Comparison of ENCODE assay signal across 27 mouse cellular contexts in the genomic region with DNA sequence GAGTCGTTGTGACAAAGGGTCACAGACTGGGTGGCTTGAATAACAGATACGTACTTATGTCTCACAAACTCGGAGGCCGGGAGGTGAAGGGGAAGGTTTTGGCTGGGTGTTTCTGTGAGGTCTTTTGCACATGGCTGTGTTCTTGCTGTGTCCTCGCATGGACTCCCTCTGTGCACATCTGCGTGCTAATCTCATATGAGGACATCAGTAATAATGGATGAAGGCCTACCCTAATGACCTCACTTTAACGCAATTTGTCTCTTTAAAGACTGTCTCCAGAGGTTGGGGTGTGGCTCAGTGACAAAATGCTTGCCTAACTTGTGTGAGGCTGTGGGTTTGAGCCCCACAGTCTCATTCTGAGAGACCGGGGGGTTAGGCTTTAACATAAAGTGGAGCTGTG. TPM values are rescaled to one million over a fixed set of nuclear protein-coding genes. Genes with fewer than 3 reads are reported as not detected.
DNase-seq lines count a peak whose midpoint lies in the region; ATAC-seq and TF ChIP-seq lines count a peak whose summit lies in the region.
"Had no signal": no experiment of that assay in that cellular context is flagged by ENCODE, and none has a peak within 500 bp of the region (broad histone marks: within the 10 kb centered on the region; RNA-seq: fewer than 3 reads in every experiment).

No protein-coding gene starts in this region.

- intact Hi-C loops in gastrocnemius, adult 2 months (cut with DNase I): no loop called here

- H3K9ac ChIP-seq in midbrain, embryonic 11.5 days (ENCODE audit: low read length): no peak overlapping the region
- no peak overlapping the region for H3K9ac ChIP-seq in midbrain, embryonic 14.5 days (replicated peaks; ENCODE audit: low read length)
- H3K9ac ChIP-seq: embryonic facial prominence, embryonic 12.5 days; embryonic facial prominence, embryonic 15.5 days; forebrain, postnatal 0 days; heart, embryonic 13.5 days; hindbrain, embryonic 14.5 days had no signal

- H3K9me3 ChIP-seq in midbrain, embryonic 11.5 days (ENCODE audit: control insufficient read depth, low read length): no peaks in the 10 kb centered on the region
- H3K9me3 ChIP-seq in midbrain, embryonic 14.5 days (ENCODE audit: control insufficient read depth, low read length): no peaks in the 10 kb centered on the region
- H3K9me3 ChIP-seq: embryonic facial prominence, embryonic 12.5 days; embryonic facial prominence, embryonic 15.5 days; heart, embryonic 10.5 days; heart, embryonic 13.5 days had no signal

- no peaks in the 10 kb centered on the region for H3K27me3 ChIP-seq in midbrain, embryonic 11.5 days (ENCODE audit: control insufficient read depth, insufficient read depth, low read length)
- no peaks in the 10 kb centered on the region for H3K27me3 ChIP-seq in midbrain, embryonic 14.5 days (ENCODE audit: control insufficient read depth, insufficient read depth, low read length)
- H3K27me3 ChIP-seq: embryonic facial prominence, embryonic 12.5 days; embryonic facial prominence, embryonic 15.5 days had no signal

- peak overlapping the region; percentile 35 for H3K27ac ChIP-seq in gastrocnemius, adult 2 months
- H3K27ac ChIP-seq in midbrain, embryonic 11.5 days (ENCODE audit: low read depth, low read length): no peak overlapping the region
- H3K27ac ChIP-seq in midbrain, embryonic 14.5 days (replicated peaks; ENCODE audit: low read depth, low read length): no peak overlapping the region
- peak overlapping the region; percentile 75; the same call in 1 of the 2 replicates for H3K27ac ChIP-seq in brown adipose tissue, adult 24 weeks (replicated peaks; ENCODE audit: low read depth, low read length)
- H3K27ac ChIP-seq: embryonic facial prominence, embryonic 12.5 days; embryonic facial prominence, embryonic 15.5 days; heart, embryonic 10.5 days; heart, embryonic 13.5 days; hindbrain, embryonic 14.5 days; hindbrain, postnatal 0 days had no signal

- no peak overlapping the region for H3K4me3 ChIP-seq in gastrocnemius, adult 2 months
- no peak overlapping the region for H3K4me3 ChIP-seq in midbrain, embryonic 11.5 days (ENCODE audit: low read depth, low read length)
- no peak overlapping the region for H3K4me3 ChIP-seq in midbrain, embryonic 14.5 days (replicated peaks; ENCODE audit: low read depth, low read length)
- no peak overlapping the region for H3K4me3 ChIP-seq in brown adipose tissue, adult 24 weeks (ENCODE audit: insufficient read depth, low read depth, low read length)
- H3K4me3 ChIP-seq: embryonic facial prominence, embryonic 12.5 days; embryonic facial prominence, embryonic 15.5 days; heart, adult 2 months; heart, embryonic 10.5 days; heart, embryonic 13.5 days had no signal

- ATAC-seq in midbrain, embryonic 11.5 days (ENCODE audit: low FRiP score): no peak
- ATAC-seq in midbrain, embryonic 14.5 days (ENCODE audit: low FRiP score, low TSS enrichment): no peak
- ATAC-seq: CD4-positive, CD25-positive, alpha-beta regulatory T cell, adult 4 months; forebrain, embryonic 14.5 days; forebrain, postnatal 0 days; hindbrain, postnatal 0 days; inflammation-experienced regulatory T-cells, adult 6 months; intestine, embryonic 16.5 days had no signal

- 87% methylated on average over 8 of the region's 8 CpGs for WGBS in midbrain, embryonic 11.5 days
- WGBS in midbrain, embryonic 14.5 days: 80% methylated on average over 8 of the region's 8 CpGs

- peak; percentile 45 for DNase-seq in gastrocnemius, adult 2 months
- DNase-seq in gastrocnemius, postnatal 10 days: no peak
- DNase-seq in midbrain, embryonic 11.5 days (ENCODE audit: low spot score, missing footprints): peak; percentile 49
- no peak for DNase-seq in midbrain, embryonic 14.5 days
- DNase-seq in testis, postnatal 10 days (ENCODE audit: low spot score): no peak
- DNase-seq: adrenal gland, adult 2 months; adrenal gland, postnatal 25 days; cerebellum, adult 18-20 months; cerebellum, adult 9-10 months; cerebellum, postnatal 14 days; forebrain, postnatal 0 days; gastrocnemius, postnatal 25 days; heart, postnatal 4 days; kidney, adult 18-20 months had no signal

- H3K4me2 ChIP-seq in midbrain, embryonic 11.5 days: no peak overlapping the region
- no peak overlapping the region for H3K4me2 ChIP-seq in midbrain, embryonic 14.5 days (ENCODE audit: low read length)
- H3K4me2 ChIP-seq: embryonic facial prominence, embryonic 12.5 days; embryonic facial prominence, embryonic 15.5 days; heart, embryonic 13.5 days; hindbrain, embryonic 14.5 days had no signal

- H3K36me3 ChIP-seq in midbrain, embryonic 11.5 days (ENCODE audit: control insufficient read depth, insufficient read depth, low read length): no peaks in the 10 kb centered on the region
- no peaks in the 10 kb centered on the region for H3K36me3 ChIP-seq in midbrain, embryonic 14.5 days (ENCODE audit: control insufficient read depth, insufficient read depth, low read length)
- H3K36me3 ChIP-seq: embryonic facial prominence, embryonic 12.5 days; embryonic facial prominence, embryonic 15.5 days; heart, embryonic 10.5 days; heart, embryonic 13.5 days had no signal

- no peak for TF ChIP-seq CTCF in gastrocnemius, adult 2 months (IDR thresholded peaks at IDR 0.05)

- no peaks in the 10 kb centered on the region for H3K4me1 ChIP-seq in midbrain, embryonic 11.5 days (ENCODE audit: control insufficient read depth, insufficient read depth, low read length)
- no peaks in the 10 kb centered on the region for H3K4me1 ChIP-seq in midbrain, embryonic 14.5 days (ENCODE audit: control insufficient read depth, insufficient read depth, low read length)
- peaks cover 19% of the 10 kb centered on the region for H3K4me1 ChIP-seq in brown adipose tissue, adult 24 weeks (ENCODE audit: control insufficient read depth, insufficient read depth, insufficient read length, low read length)

RNA-seq across cellular contexts. Expression of gene Pcsk6, which starts 55.0 kb away (rescaled TPM):
- total RNA-seq in gastrocnemius, adult 2 months (2021): 10 to 100 TPM; 17.7 to 20.8 TPM
- total RNA-seq in gastrocnemius, postnatal 10 days (2021): 10 to 100 TPM; 41.3 to 57.6 TPM
- polyA plus RNA-seq in midbrain, embryonic 11.5 days (2014; fragmentation: Nextera tagmentation; extraction: Ambion mirVana): 0.69 and 0.85 TPM in 2 replicates
- 0.92 and 1.3 TPM in 2 replicates for polyA plus RNA-seq in midbrain, embryonic 14.5 days (2014; fragmentation: Nextera tagmentation; extraction: Ambion mirVana)
- polyA plus RNA-seq in brown adipose tissue, adult 24 weeks (2012; ENCODE audit: insufficient read depth, insufficient read length, missing spikeins): 33.4 and 63.6 TPM in 2 replicates
- total RNA-seq: MEL had no signal
- polyA plus RNA-seq: CD4-positive, CD25-positive, alpha-beta regulatory T cell, adult 4 months; inflammation-experienced regulatory T-cells, adult 6 months had no signal

Comparison
In these comparisons a context has a peak if more than half of its experiments do, and no peak if none do; other contexts are left out.
1. DNase-seq: peak in gastrocnemius, adult 2 months (single experiment) and midbrain, embryonic 11.5 days (single experiment); none in gastrocnemius, postnatal 10 days (single experiment), midbrain, embryonic 14.5 days (single experiment) and testis, postnatal 10 days (single experiment).
2. H3K27ac ChIP-seq: peak in gastrocnemius, adult 2 months (single experiment) and brown adipose tissue, adult 24 weeks (single experiment); none in midbrain, embryonic 11.5 days (single experiment) and midbrain, embryonic 14.5 days (single experiment).
3. RNA of gene Pcsk6, which starts 55.0 kb away (polyA plus RNA-seq): 33.4 to 63.6 TPM in brown adipose tissue, adult 24 weeks; 0.92 to 1.3 TPM in midbrain, embryonic 14.5 days and 0.69 to 0.85 TPM in midbrain, embryonic 11.5 days; every median in the first group is over 10 times any median in the second.